Mouse (Mus musculus) embryo, embryonic 11.5 days (tissue): ENCODE data around the gene Lrrk1.
A peak's percentile ranks its signal among the peaks of the same experiment; 100 is the strongest.

ENCODE experiments used
- DNase-seq: peaks from one replicate; pipeline ENCODE4 v3.0.0-alpha.2; 2012; ENCODE audit warnings: low read depth, low spot score

The Lrrk1 gene

DNA sequence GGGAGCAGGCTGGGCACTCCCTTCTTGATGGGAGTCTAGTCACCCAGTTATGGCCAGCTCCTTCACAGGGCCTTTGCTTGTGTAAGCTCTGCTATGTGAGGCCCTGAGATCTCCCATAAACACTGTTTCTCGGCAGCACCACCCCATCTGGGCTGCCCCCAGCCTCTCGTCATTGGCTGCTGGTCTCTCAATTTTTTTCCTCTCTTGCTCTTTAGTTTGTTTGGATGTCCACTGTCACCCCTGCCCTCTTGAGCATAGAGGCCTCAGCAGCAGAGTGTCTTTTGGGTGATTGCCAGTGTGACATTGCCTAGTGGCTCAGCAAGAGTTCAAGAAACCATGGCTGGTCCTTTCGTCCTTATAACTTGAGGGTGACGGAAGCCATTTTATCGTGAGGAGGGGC, 130.9 kb downstream of the Lrrk1 start:
- no peak for DNase-seq

GRCm38 (mm10) chr7:66256441-66256840, 131.7 kb downstream of the Lrrk1 start:
- no peak for DNase-seq

GRCm38 (mm10) chr7:66254993-66255392, 133.2 kb downstream of the Lrrk1 start:
- DNase-seq, result no peak

DNA sequence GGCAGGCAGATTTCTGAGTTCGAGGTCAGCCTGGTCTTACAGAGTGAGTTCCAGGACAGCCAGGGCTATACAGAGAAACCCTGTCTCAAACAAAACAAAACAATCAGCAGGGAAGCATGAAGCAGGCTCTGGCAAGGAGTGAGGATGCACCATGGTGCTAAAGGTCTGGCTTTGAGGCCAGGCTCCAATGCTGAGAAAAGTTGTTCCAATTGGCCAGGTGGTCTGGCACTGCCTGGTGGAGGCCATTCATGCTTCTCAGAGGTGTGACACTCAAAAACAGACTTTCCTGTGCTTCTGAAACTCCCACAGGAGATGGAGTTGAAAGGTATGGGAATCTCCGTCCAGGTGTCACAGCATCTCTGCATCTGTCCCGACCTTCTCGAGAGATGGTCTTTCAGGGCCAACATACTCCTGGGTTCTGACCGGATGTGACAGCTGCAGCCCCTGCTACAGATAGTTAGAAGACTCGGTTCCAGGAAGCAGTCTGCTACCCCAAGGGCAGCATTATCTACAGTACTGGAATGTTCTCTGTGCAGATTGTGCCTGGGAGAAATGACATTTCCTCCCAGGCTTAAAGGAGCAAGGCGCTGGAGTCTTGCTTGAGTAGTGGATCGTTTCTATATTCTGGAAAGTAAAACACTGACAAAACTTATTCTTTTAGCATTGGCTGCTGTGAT, 134.0 kb downstream of the Lrrk1 start:
- no peak for DNase-seq

DNA sequence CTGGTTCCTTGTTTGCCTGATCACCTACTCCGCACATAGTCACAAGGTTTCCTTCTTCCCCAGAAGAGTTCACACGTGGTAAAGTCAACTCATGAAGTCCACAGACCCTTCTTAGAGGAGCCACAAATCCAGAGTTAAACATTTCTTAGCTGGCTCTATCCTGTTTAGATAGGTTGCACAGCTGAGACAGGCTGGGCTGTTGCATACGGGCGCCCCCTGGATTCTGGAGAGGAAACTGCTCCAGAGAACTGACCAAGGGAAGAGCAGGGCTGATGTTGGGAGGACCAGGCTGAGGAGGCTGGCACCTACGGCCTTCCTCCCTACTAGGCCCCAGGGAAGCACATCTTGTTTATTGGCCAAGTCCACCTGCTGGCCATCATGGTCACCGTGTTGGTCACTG, 138.1 kb downstream of the Lrrk1 start:
- DNase-seq, result peak; percentile 54

GRCm38 (mm10) chr7:66249426-66249825, 138.7 kb downstream of the Lrrk1 start:
- DNase-seq, result no peak

GRCm38 (mm10) chr7:66249020-66249419, 139.1 kb downstream of the Lrrk1 start:
- no peak for DNase-seq

GRCm38 (mm10) chr7:66248270-66248669, 139.9 kb downstream of the Lrrk1 start:
- DNase-seq, result no peak

- no peak for DNase-seq
These were observed 140.7 kb downstream of the Lrrk1 start for GRCm38 (mm10) chr7:66247274-66248021.

- DNase-seq, result no peak
These were observed 141.4 kb downstream of the Lrrk1 start for GRCm38 (mm10) chr7:66246716-66247235.

DNA sequence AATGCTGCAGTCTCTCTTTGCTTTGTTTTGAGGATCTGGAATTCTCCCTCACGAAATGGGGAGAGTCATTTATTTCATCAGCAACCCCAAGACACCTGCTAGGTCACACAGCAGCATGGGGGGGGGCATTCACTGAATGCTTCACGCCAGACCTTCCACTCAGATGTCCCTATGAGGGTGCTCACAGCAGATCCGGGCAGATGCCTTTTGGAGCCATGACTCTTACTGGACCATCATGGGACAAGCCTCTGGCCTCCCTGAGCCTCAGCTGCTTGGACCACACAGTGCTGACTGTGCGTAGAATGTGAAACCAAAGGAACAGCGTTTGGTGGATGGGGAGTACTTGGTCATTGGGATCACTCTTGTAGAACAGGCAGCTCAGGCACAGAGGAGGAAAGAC, 142.5 kb downstream of the Lrrk1 start:
- no peak for DNase-seq

- DNase-seq, result no peak
These were observed 144.3 kb downstream of the Lrrk1 start for GRCm38 (mm10) chr7:66243766-66244325.

DNA sequence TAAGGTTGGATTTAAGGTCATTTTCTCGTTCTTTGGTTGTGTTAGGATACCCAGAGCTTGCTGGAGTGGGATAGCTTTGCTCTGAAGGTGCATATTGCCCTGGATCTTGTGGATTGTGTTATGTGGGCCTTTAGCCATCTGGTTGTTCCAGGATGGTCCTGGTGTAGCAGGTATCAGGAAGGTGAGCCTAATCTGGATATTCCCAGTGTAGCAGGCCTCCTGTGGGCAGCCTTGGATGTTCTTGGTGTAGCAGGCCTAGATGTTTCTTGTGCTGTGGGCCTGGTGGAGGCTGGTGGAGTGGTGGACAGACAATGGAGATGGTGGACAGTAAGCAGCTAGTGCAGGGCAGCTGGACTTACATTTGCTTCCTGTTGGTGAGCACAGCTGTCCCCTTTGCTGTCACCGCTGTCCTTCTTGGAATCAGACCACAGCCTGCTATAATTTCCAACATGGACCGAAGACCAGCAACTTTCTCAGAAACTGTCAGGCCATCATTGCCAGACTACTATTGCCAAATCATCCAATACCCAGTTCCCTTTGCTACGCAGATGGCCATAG, 146.2 kb downstream of the Lrrk1 start:
- no peak for DNase-seq

- DNase-seq, result no peak
These were observed 150.0 kb downstream of the Lrrk1 start for GRCm38 (mm10) chr7:66238157-66238556.

GRCm38 (mm10) chr7:66233947-66234516, 154.1 kb downstream of the Lrrk1 start:
- DNase-seq, result no peak

DNA sequence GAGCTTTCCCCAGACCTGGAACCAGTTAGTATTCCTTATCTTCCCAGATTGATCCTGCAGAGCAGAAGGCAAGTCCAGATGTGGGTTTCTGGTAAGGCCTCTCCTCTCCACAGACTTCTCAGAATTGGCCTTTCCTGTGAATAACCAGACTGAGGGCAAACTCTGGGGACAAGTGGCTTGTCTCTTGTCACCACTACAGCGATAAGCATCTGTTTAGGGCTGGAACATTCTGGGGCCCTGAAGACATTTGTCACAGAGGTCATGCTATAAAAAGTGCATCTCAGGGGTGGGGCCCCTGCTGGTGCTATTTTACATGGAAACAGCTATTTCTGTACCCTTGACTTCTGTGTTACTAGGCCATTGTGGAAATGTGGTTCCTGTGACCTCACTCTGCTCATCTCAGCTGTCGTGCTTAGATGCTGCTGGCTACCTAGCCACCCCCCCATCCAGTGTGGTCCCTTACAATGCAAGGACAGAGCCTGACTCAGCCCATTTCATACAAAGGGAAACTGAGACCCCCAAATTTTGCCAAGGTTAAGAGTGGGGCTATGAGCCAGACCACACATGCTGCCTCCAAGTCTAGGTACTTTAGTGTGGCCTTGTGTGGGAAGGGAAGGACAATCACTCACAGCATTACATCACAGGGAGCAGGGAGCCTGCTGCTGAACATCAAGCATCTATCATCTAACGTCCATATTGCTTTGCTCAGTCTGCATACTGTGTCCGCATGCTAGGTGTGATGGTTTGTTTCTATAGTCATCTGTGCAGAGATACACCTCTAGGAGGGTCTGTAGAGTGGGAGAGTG, 154.8 kb downstream of the Lrrk1 start:
- DNase-seq, result no peak

GRCm38 (mm10) chr7:66231861-66232260, 156.3 kb downstream of the Lrrk1 start:
- no peak for DNase-seq

GRCm38 (mm10) chr7:66230638-66231550, 157.3 kb downstream of the Lrrk1 start:
- peak; percentile 67 for DNase-seq

DNA sequence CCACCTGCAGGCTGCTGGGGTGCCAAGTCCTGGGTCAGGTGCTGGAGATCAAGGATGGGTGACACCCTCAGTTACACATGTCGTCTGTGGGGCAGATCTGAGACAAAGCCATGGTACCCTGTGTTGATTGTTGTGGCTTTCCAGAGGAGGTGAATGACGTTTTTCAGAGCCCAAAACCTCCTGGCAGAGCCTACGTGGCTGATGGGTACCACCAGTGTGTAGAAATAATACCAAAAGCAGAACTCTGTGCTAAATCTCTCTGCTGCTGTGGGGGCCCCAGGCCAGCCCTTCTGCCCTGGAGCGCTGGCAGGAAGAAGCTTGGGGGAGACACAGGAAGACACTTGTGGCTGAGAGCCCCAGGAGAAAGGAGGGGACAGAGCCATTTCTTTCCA, 157.9 kb downstream of the Lrrk1 start:
- no peak for DNase-seq

- DNase-seq, result no peak
These were observed 158.7 kb downstream of the Lrrk1 start for GRCm38 (mm10) chr7:66229433-66229832.
